Mouse (Mus musculus) intestine, embryonic 16.5 days (tissue): Measurements from ENCODE around the gene Gnat1. TPM values are rescaled to one million over a fixed set of nuclear protein-coding genes. Genes with fewer than 3 reads are reported as not detected.
A peak's percentile ranks its signal among the peaks of the same experiment; 100 is the strongest.

Experiments
- ATAC-seq: fragments of 200-750 bp; cut with Nextera tagmentation; 2 replicates; pipeline ENCODE4 v1.8.0; 2017; ENCODE audit warnings: moderate TSS enrichment, moderate library complexity
- H3K27ac ChIP-seq: fragments of 300-500 bp; sonication (generic); 2 replicates; pipeline ENCODE4 v1.5.1; 2014; ENCODE audit warnings: mild to moderate bottlenecking, low read length
- H3K27me3 ChIP-seq: fragments of 300-500 bp; sonication (generic); replicated peaks from 2 replicates; pipeline ENCODE4 v1.6.1; 2014; ENCODE audit warnings: low read length, control low read depth, mixed read lengths; ENCODE audit not compliant: control insufficient read depth, insufficient read depth
- H3K36me3 ChIP-seq: fragments of 300-500 bp; sonication (generic); 2 replicates; pipeline ENCODE4 v1.6.1; 2014; ENCODE audit warnings: low read length, control low read depth; ENCODE audit not compliant: control insufficient read depth, insufficient read depth
- H3K4me1 ChIP-seq: fragments of 300-500 bp; sonication (generic); 2 replicates; pipeline ENCODE4 v1.6.1; 2014; ENCODE audit warnings: low read length, control low read depth, mixed read lengths; ENCODE audit not compliant: control insufficient read depth, insufficient read depth
- H3K4me2 ChIP-seq: fragments of 300-500 bp; sonication (generic); 2 replicates; pipeline ENCODE4 v1.6.1; 2014; ENCODE audit warnings: low read depth, low read length, control low read depth
- H3K4me3 ChIP-seq: fragments of 300-500 bp; sonication (generic); 2 replicates; pipeline ENCODE4 v1.5.1; 2014; ENCODE audit warnings: mild to moderate bottlenecking, low read length
- H3K9ac ChIP-seq: fragments of 300-500 bp; sonication (generic); 2 replicates; pipeline ENCODE4 v1.6.1; 2014; ENCODE audit warnings: low read depth, low read length
- H3K9me3 ChIP-seq: fragments of 300-500 bp; sonication (generic); 2 replicates; pipeline ENCODE4 v1.6.1; 2016; ENCODE audit warnings: low read length, control low read depth; ENCODE audit not compliant: control insufficient read depth
- WGBS: fragments of 180-500 bp; shearing (Covaris S2); extraction: QIAGEN DNeasy Blood & Tissue Kit; methylation state at CpG from one replicate; pipeline ENCODE4 v1.1.7; 2014; 5-methylcytosine and 5-hydroxymethylcytosine counted together
- polyA plus RNA-seq: library from polyadenylated mRNA; unstranded; fragments of >200 nt; fragmentation: Nextera tagmentation; extraction: Ambion mirVana; gene quantifications from 2 replicates; pipeline ENCODE4 v1.2.1, GENCODE M21; 2015

Gnat1 gene
- polyA plus RNA-seq, 1 experiment from 2014 or later, result 1.6 TPM

- H3K9ac ChIP-seq, result peak overlapping the region; percentile 64
- peaks cover 8% of the 10 kb centered on the region for H3K36me3 ChIP-seq
- no peak for ATAC-seq
- H3K27ac ChIP-seq, result peak overlapping the region; percentile 84
- 46% methylated on average over 20 of the region's 20 CpGs for WGBS
- H3K27me3 ChIP-seq, result no peaks in the 10 kb centered on the region
- H3K4me3 ChIP-seq, result no peak overlapping the region
- H3K9me3 ChIP-seq, result no peaks in the 10 kb centered on the region
- 0 out of 2 replicates have a peak overlapping the region, but pooled peaks have one; percentile 20 for H3K4me2 ChIP-seq
- H3K4me1 ChIP-seq, result peaks cover 81% of the 10 kb centered on the region
These were observed 51.9 kb downstream of the Gnat1 start for GRCm38 (mm10) chr9:107627387-107628255.

GRCm38 (mm10) chr9:107626844-107627277 lies 52.7 kb downstream of the Gnat1 start:
- Histone ChIP-seq H3K9me3 (no peaks in the 10 kb centered on the region), H3K27me3 (no peaks in the 10 kb centered on the region), H3K4me1 (peaks cover 74% of the 10 kb centered on the region), H3K36me3 (peaks cover 14% of the 10 kb centered on the region), H3K4me3 (0 out of 2 replicates have a peak overlapping the region, but pooled peaks have one; percentile 6), H3K9ac (peak overlapping the region; percentile 64), H3K27ac (peak overlapping the region; percentile 84), H3K4me2 (peak overlapping the region; percentile 20; the same call in 1 of the 2 replicates)
- 9% methylated on average over 2 of the region's 2 CpGs for WGBS
- peak; percentile 54 for ATAC-seq

GRCm38 (mm10) chr9:107626158-107626843 lies 53.2 kb downstream of the Gnat1 start:
- 47% methylated on average over 15 of the region's 15 CpGs for WGBS
- ATAC-seq, result peak; percentile 10
- H3K4me1 ChIP-seq, result peaks cover 69% of the 10 kb centered on the region

GRCm38 (mm10) chr9:107625351-107626128 lies 54.0 kb downstream of the Gnat1 start:
- Histone ChIP-seq H3K4me2 (no peak overlapping the region), H3K4me1 (peaks cover 67% of the 10 kb centered on the region), H3K27me3 (no peaks in the 10 kb centered on the region), H3K27ac (peak overlapping the region; percentile 59), H3K9ac (peak overlapping the region; percentile 48), H3K36me3 (peaks cover 14% of the 10 kb centered on the region), H3K4me3 (no peak overlapping the region), H3K9me3 (no peaks in the 10 kb centered on the region)
- no peak for ATAC-seq
- 90% methylated on average over 12 of the region's 12 CpGs for WGBS

More at GRCm38 (mm10) chr9:107626158-107626843, 53.2 kb downstream of the Gnat1 start:
- H3K4me2 ChIP-seq, result peak overlapping the region; percentile 20; the same call in 1 of the 2 replicates
- H3K9ac ChIP-seq, result peak overlapping the region; percentile 64
- no peaks in the 10 kb centered on the region for H3K27me3 ChIP-seq
- no peaks in the 10 kb centered on the region for H3K9me3 ChIP-seq
- H3K4me3 ChIP-seq, result 0 out of 2 replicates have a peak overlapping the region, but pooled peaks have one; percentile 6
- peak overlapping the region; percentile 84 for H3K27ac ChIP-seq
- peaks cover 14% of the 10 kb centered on the region for H3K36me3 ChIP-seq

GRCm38 (mm10) chr9:107624951-107625350 lies 54.6 kb downstream of the Gnat1 start:
- WGBS, result 81% methylated on average over 3 of the region's 3 CpGs
- no peaks in the 10 kb centered on the region for H3K9me3 ChIP-seq
- no peak overlapping the region for H3K4me3 ChIP-seq
- H3K9ac ChIP-seq, result peak overlapping the region; percentile 48
- peaks cover 19% of the 10 kb centered on the region for H3K36me3 ChIP-seq
- H3K4me1 ChIP-seq, result peaks cover 67% of the 10 kb centered on the region
- no peak for ATAC-seq
- H3K27me3 ChIP-seq, result no peaks in the 10 kb centered on the region
- peak overlapping the region; percentile 59 for H3K27ac ChIP-seq
- no peak overlapping the region for H3K4me2 ChIP-seq

- ATAC-seq, result no peak
- WGBS, result 68% methylated on average over 5 of the region's 5 CpGs
- Histone ChIP-seq H3K4me2 (no peak overlapping the region), H3K27ac (peak overlapping the region; percentile 59), H3K9ac (peak overlapping the region; percentile 48; the same call in 1 of the 2 replicates), H3K4me3 (no peak overlapping the region), H3K4me1 (peaks cover 67% of the 10 kb centered on the region), H3K27me3 (no peaks in the 10 kb centered on the region), H3K36me3 (peaks cover 22% of the 10 kb centered on the region), H3K9me3 (no peaks in the 10 kb centered on the region)
These were observed 55.0 kb downstream of the Gnat1 start for GRCm38 (mm10) chr9:107624539-107624938.

Other genes starting within 250 kb of the Gnat1 start
- gene Tmem115, start 145.8 kb downstream of the Gnat1 start, polyA plus RNA-seq, result 39.4 and 40.6 TPM in 2 replicates
- 39.2 and 39.9 TPM in 2 replicates for gene Cyb561d2, start 137.5 kb downstream of the Gnat1 start, polyA plus RNA-seq
- 39.1 and 39.8 TPM in 2 replicates for gene Nprl2, start 137.5 kb downstream of the Gnat1 start, polyA plus RNA-seq
- 2.3 and 2.5 TPM in 2 replicates for gene Zmynd10, start 132.4 kb downstream of the Gnat1 start, polyA plus RNA-seq
- gene Rassf1, start 128.2 kb downstream of the Gnat1 start, polyA plus RNA-seq, result 52.5 and 53.7 TPM in 2 replicates
- 49.6 and 50.6 TPM in 2 replicates for gene Tusc2, start 116.5 kb downstream of the Gnat1 start, polyA plus RNA-seq
- 88.2 and 91.2 TPM in 2 replicates for gene Hyal2, start 111.8 kb downstream of the Gnat1 start, polyA plus RNA-seq
- gene Hyal1, start 102.8 kb downstream of the Gnat1 start, polyA plus RNA-seq, result 5.8 and 5.9 TPM in 2 replicates
- 19.2 and 20.2 TPM in 2 replicates for gene Naa80, start 100.8 kb downstream of the Gnat1 start, polyA plus RNA-seq
- 0.66 and 0.68 TPM in 2 replicates for gene Hyal3, start 98.9 kb downstream of the Gnat1 start, polyA plus RNA-seq
- gene Ifrd2, start 92.1 kb downstream of the Gnat1 start, polyA plus RNA-seq, result 79.0 and 89.6 TPM in 2 replicates
- 50.4 and 54.9 TPM in 2 replicates for gene Sema3b, start 70.5 kb downstream of the Gnat1 start, polyA plus RNA-seq
- 301 and 311 TPM in 2 replicates for gene Gnai2, start 44.3 kb downstream of the Gnat1 start, polyA plus RNA-seq
- gene Slc38a3, start 10.2 kb downstream of the Gnat1 start, polyA plus RNA-seq, result 10.1 TPM in 2 replicates
- gene Sema3f, start 30.8 kb upstream of the Gnat1 start, polyA plus RNA-seq, result 5.7 and 8.3 TPM in 2 replicates
- gene Rbm5, start 91.3 kb upstream of the Gnat1 start, polyA plus RNA-seq, result 127 and 145 TPM in 2 replicates
- gene Rbm6, start 193.5 kb upstream of the Gnat1 start, polyA plus RNA-seq, result 48.6 and 55.4 TPM in 2 replicates
- gene Mon1a, start 208.4 kb upstream of the Gnat1 start, polyA plus RNA-seq, result 22.5 and 23.8 TPM in 2 replicates
- 13.3 and 16.9 TPM in 2 replicates for gene Mst1r, start 227.2 kb upstream of the Gnat1 start, polyA plus RNA-seq
- gene Actl11, start 248.8 kb upstream of the Gnat1 start, polyA plus RNA-seq, result not detected in 2 replicates